Mouse (Mus musculus) midbrain, embryonic 16.5 days (tissue): ENCODE measurements around the gene Dda1. TPM values are rescaled to one million over a fixed set of nuclear protein-coding genes. Genes with fewer than 3 reads are reported as not detected.

Source experiments
- ATAC-seq: fragments of 200-750 bp; cut with Nextera tagmentation; 2 replicates; pipeline ENCODE4 v1.8.0; 2017; ENCODE audit warnings: moderate TSS enrichment
- H3K27ac ChIP-seq: fragments of 300-500 bp; sonication (generic); 2 replicates; pipeline ENCODE4 v1.5.1; 2014; ENCODE audit warnings: mild to moderate bottlenecking, low read length, mixed read lengths
- H3K27me3 ChIP-seq: fragments of 300-500 bp; sonication (generic); 2 replicates; pipeline ENCODE4 v1.6.1; 2014; ENCODE audit warnings: low read depth, low read length, mixed read lengths; ENCODE audit not compliant: control insufficient read depth, insufficient read depth
- H3K36me3 ChIP-seq: fragments of 300-500 bp; sonication (generic); 2 replicates; pipeline ENCODE4 v1.6.1; 2014; ENCODE audit warnings: mild to moderate bottlenecking, low read length, moderate library complexity, mixed read lengths; ENCODE audit not compliant: control insufficient read depth, insufficient read depth
- H3K4me1 ChIP-seq: fragments of 300-500 bp; sonication (generic); 2 replicates; pipeline ENCODE4 v1.6.1; 2014; ENCODE audit warnings: mild to moderate bottlenecking, low read length, mixed read lengths; ENCODE audit not compliant: control insufficient read depth, insufficient read depth
- H3K4me2 ChIP-seq: fragments of 300-500 bp; sonication (generic); 2 replicates; pipeline ENCODE4 v1.6.1; 2014; ENCODE audit warnings: mild to moderate bottlenecking, low read length, mixed read lengths
- H3K4me3 ChIP-seq: fragments of 300-500 bp; sonication (generic); 2 replicates; pipeline ENCODE4 v1.5.1; 2014; ENCODE audit warnings: low read depth, mild to moderate bottlenecking, low read length, moderate library complexity, mixed read lengths
- H3K9ac ChIP-seq: fragments of 300-500 bp; sonication (generic); 2 replicates; pipeline ENCODE4 v1.6.1; 2014; ENCODE audit warnings: low read depth, low read length, mixed read lengths
- H3K9me3 ChIP-seq: fragments of 300-500 bp; sonication (generic); replicated peaks from 2 replicates; pipeline ENCODE4 v1.6.1; 2014; ENCODE audit warnings: mild to moderate bottlenecking, low read length, mixed read lengths; ENCODE audit not compliant: control insufficient read depth, poor library complexity, severe bottlenecking
- WGBS: fragments of 180-500 bp; shearing (Covaris S2); extraction: QIAGEN DNeasy Blood & Tissue Kit; methylation state at CpG from one replicate; pipeline ENCODE4 v1.1.7; 2014; 5-methylcytosine and 5-hydroxymethylcytosine counted together
- polyA plus RNA-seq: library from polyadenylated mRNA; unstranded; fragments of >200 nt; fragmentation: Nextera tagmentation; extraction: Ambion mirVana; gene quantifications from 2 replicates; pipeline ENCODE4 v1.2.1, GENCODE M21; 2015

Gene Dda1
- polyA plus RNA-seq, 1 experiment from 2014 or later, result 231 TPM

GRCm38 (mm10) chr8:71471861-71472260, 2.9 kb downstream of the Dda1 start:
- ATAC-seq, result no peak
- 95% methylated on average over 17 of the region's 17 CpGs for WGBS
- peaks cover 23% of the 10 kb centered on the region for H3K36me3 ChIP-seq
- no peaks in the 10 kb centered on the region for H3K27me3 ChIP-seq
- H3K9ac ChIP-seq, result no peak overlapping the region
- no peaks in the 10 kb centered on the region for H3K9me3 ChIP-seq
- H3K4me1 ChIP-seq, result peaks cover 18% of the 10 kb centered on the region
- no peak overlapping the region for H3K27ac ChIP-seq
- H3K4me3 ChIP-seq, result no peak overlapping the region
- H3K4me2 ChIP-seq, result no peak overlapping the region

GRCm38 (mm10) chr8:71472601-71473386, 3.8 kb downstream of the Dda1 start:
- no peak overlapping the region for H3K9ac ChIP-seq
- peaks cover 23% of the 10 kb centered on the region for H3K36me3 ChIP-seq
- no peak overlapping the region for H3K4me2 ChIP-seq
- no peak for ATAC-seq
- H3K27me3 ChIP-seq, result no peaks in the 10 kb centered on the region
- no peak overlapping the region for H3K27ac ChIP-seq
- peaks cover 25% of the 10 kb centered on the region for H3K4me1 ChIP-seq
- no peaks in the 10 kb centered on the region for H3K9me3 ChIP-seq
- no peak overlapping the region for H3K4me3 ChIP-seq
- 90% methylated on average over 8 of the region's 8 CpGs for WGBS

GRCm38 (mm10) chr8:71474344-71474743, 5.3 kb downstream of the Dda1 start:
- Histone ChIP-seq H3K27me3 (no peaks in the 10 kb centered on the region), H3K9me3 (no peaks in the 10 kb centered on the region), H3K27ac (no peak overlapping the region), H3K4me3 (no peak overlapping the region), H3K4me2 (no peak overlapping the region), H3K36me3 (peaks cover 32% of the 10 kb centered on the region), H3K9ac (no peak overlapping the region), H3K4me1 (peaks cover 25% of the 10 kb centered on the region)
- ATAC-seq, result no peak
- WGBS, result 95% methylated on average over 18 of the region's 18 CpGs

DNA sequence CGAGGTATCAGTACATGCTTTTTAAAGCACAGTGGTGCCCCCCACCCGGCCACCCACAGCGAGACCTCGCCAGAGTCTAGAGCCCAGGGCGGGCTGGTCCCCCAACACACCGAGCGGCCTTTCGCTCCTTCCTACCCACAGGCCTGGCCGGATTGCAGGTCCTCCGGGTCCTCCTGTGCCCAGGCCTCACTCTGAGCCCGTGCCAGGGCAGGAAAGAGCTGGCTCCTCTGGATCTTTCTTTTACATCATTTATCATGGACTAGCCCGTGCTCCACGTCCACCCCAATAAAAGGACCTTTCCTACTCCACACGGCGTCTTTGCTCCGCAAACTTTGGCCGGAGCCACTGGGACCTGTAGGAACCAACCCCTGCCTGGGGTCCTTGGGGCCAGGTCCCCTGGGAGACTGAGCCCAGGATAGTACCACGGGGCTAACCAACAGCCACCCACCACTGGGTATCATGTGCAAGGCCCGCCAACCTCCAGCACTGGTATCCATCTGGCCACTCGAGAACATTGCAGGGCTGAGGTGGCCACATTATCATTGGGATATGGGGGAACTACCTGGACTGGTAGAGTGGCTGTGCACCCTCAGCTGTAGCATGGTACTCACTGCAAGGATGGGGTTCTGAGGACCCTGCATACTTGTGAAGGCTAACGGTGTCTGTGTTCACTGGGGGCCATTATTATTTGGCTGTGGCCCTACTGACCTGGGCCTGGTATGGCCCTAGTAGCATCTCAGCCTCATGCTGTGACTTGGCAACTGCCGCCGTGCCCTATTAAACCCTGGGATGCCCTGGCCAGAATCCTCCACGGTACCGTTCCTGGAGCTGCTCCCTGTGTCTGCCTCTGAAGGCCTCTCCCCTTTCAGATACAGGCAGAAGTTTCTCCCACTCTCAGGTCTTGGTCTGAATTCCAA, 6.0 kb downstream of the Dda1 start:
- 89% methylated on average over 25 of the region's 25 CpGs for WGBS
- peak overlapping the region; percentile 91; the same call in 1 of the 2 replicates for H3K27ac ChIP-seq
- peaks cover 32% of the 10 kb centered on the region for H3K36me3 ChIP-seq
- H3K9ac ChIP-seq, result 0 out of 2 replicates have a peak overlapping the region, but pooled peaks have one; percentile 12
- no peak overlapping the region for H3K4me2 ChIP-seq
- no peaks in the 10 kb centered on the region for H3K27me3 ChIP-seq
- ATAC-seq, result no peak; the same call in 1 of the 2 replicates
- H3K9me3 ChIP-seq, result no peaks in the 10 kb centered on the region
- no peak overlapping the region for H3K4me3 ChIP-seq
- peaks cover 21% of the 10 kb centered on the region for H3K4me1 ChIP-seq

DNA sequence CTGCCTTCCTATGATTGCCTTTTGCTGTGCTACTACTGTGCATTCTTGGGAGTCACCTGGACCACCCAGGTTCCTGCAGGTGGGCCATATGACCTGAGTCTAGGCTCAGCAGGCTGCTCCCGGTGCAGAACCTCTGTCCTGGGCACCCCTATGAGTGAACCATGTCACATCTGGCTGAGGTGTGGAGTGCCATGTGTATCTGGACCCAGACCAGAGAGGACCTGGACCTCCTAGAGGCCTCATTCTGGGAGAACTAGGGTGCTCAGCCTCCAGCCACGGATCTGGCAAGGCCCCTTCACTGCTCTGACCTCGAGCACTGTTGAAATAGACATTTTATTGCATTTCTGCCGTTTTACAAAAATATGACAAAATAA, 6.7 kb downstream of the Dda1 start:
- Histone ChIP-seq H3K27me3 (no peaks in the 10 kb centered on the region), H3K9ac (peak overlapping the region; percentile 78), H3K4me3 (peak overlapping the region; percentile 51), H3K9me3 (no peaks in the 10 kb centered on the region), H3K27ac (peak overlapping the region; percentile 91), H3K4me2 (peak overlapping the region; percentile 79), H3K4me1 (peaks cover 15% of the 10 kb centered on the region), H3K36me3 (peaks cover 39% of the 10 kb centered on the region)
- WGBS, result 29% methylated on average over 4 of the region's 4 CpGs
- peak; percentile 11; the same call in 1 of the 2 replicates for ATAC-seq

DNA sequence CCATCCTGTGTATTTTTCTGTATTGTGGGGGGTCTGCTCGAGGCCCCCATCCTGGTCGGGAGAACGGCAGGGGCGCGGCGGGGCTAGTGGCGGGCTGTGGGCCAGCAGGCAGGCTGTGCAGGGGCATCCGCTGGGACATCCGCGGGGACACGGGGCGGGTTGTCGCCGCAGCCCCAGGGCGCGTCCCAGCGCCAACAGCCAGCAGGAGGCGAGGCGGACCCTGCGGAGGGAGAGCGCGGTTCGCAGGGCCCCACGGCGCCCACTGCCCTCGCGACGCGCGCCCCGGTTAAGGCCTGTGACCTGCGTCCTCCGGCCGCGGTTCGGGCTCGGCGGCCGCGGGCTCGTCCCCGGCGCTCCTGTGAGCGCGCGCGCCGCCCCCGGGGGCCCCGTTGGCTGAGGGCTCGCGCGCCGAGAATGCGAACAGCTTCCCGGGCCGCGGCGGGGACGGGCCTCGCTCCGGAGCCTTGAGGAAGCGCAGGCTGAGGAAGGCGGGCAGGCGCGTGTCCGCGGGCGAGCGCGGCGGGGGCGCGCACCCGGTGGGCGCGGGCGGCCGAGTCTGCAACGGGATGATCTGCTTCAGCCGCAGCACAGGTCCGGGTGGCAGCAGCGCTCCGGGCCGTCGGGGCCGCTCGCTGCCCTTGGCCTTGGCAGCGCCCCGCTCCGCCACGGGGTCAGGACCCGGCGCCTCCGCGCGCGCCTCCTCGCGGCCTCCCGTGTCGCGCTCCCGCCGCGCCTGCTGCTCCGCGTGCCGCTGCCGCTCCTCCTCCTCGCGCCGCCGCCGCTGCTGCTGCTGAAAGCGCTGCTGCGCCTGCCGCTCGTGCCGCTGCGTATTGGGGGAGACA, 7.3 kb downstream of the Dda1 start:
- peak overlapping the region; percentile 91 for H3K27ac ChIP-seq
- WGBS, result under 1% methylated on average over 63 of the region's 121 CpGs
- no peaks in the 10 kb centered on the region for H3K27me3 ChIP-seq
- H3K4me1 ChIP-seq, result peaks cover 12% of the 10 kb centered on the region
- peak overlapping the region; percentile 79 for H3K4me2 ChIP-seq
- H3K36me3 ChIP-seq, result peaks cover 39% of the 10 kb centered on the region
- peak; percentile 56 for ATAC-seq
- H3K4me3 ChIP-seq, result peak overlapping the region; percentile 51
- peak overlapping the region; percentile 78 for H3K9ac ChIP-seq
- no peaks in the 10 kb centered on the region for H3K9me3 ChIP-seq

DNA sequence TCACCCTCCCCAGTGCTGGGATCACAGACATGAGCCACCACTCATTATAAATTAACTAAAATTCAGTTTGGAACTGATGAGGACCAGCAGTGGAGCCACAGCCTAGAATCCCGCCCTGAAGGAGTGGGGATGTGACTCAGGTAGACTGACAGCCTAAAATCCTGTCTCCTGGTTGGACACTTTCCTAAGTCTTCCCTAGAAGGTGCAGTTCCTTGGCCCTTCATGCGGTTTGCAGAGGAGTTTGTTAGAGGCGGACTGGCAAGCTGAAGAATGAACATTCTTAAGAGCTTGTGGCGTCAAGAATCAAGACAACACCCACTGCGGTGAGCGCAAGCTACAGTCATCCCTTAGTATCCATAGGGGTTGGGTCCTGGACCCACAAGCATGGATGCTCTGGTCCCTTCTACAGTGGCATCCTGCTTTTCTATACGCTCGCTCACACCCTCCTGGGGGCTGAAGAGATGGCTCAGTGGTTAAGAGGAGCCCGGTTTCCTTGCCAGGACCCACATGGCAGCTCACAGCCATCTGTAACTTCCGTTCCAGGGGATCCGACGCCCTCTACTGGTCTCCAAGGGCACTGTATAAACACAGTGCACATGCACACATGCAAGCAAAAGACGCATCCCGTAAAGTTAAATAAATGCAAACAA, 8.3 kb downstream of the Dda1 start:
- 43% methylated on average over 14 of the region's 14 CpGs for WGBS
- peaks cover 12% of the 10 kb centered on the region for H3K4me1 ChIP-seq
- no peaks in the 10 kb centered on the region for H3K27me3 ChIP-seq
- no peaks in the 10 kb centered on the region for H3K9me3 ChIP-seq
- no peak for ATAC-seq
- peaks cover 34% of the 10 kb centered on the region for H3K36me3 ChIP-seq
- peak overlapping the region; percentile 79 for H3K4me2 ChIP-seq
- H3K4me3 ChIP-seq, result peak overlapping the region; percentile 51
- H3K27ac ChIP-seq, result peak overlapping the region; percentile 91
- peak overlapping the region; percentile 78 for H3K9ac ChIP-seq

- Histone ChIP-seq H3K4me1 (peaks cover 16% of the 10 kb centered on the region), H3K27me3 (no peaks in the 10 kb centered on the region), H3K4me3 (no peak overlapping the region), H3K9ac (no peak overlapping the region), H3K36me3 (peaks cover 32% of the 10 kb centered on the region), H3K27ac (no peak overlapping the region), H3K9me3 (no peaks in the 10 kb centered on the region), H3K4me2 (no peak overlapping the region)
- WGBS, result 88% methylated on average over 11 of the region's 11 CpGs
- ATAC-seq, result no peak
Measured at GRCm38 (mm10) chr8:71478943-71479342, 9.9 kb downstream of the Dda1 start.
